9 mouse cellular contexts compared by ENCODE assay signal in genomic region chr9:120575748-120576661, GRCm38 (mm10). TPM values are rescaled to one million over a fixed set of nuclear protein-coding genes. Genes with fewer than 3 reads are reported as not detected.
DNase-seq lines count a peak whose midpoint lies in the region; ATAC-seq lines count a peak whose summit lies in the region.
"Had no signal": no experiment of that assay in that cellular context is flagged by ENCODE, and none has a peak within 500 bp of the region (broad histone marks: within the 10 kb centered on the region; RNA-seq: fewer than 3 reads in every experiment).

No protein-coding gene starts in this region.

- H3K4me3 ChIP-seq in heart, embryonic 11.5 days (ENCODE audit: low read depth, low read length): no peak overlapping the region
- H3K4me3 ChIP-seq in heart, embryonic 10.5 days: no peak overlapping the region
- no peak overlapping the region for H3K4me3 ChIP-seq in hindbrain, embryonic 14.5 days (replicated peaks; ENCODE audit: low read length)
- H3K4me3 ChIP-seq in midbrain, embryonic 11.5 days (ENCODE audit: low read depth, low read length): no peak overlapping the region

- no peak for ATAC-seq in heart, embryonic 11.5 days (replicated peaks; ENCODE audit: insufficient number of reproducible peaks, low FRiP score, low TSS enrichment)
- no peak for ATAC-seq in hindbrain, embryonic 14.5 days (ENCODE audit: low FRiP score)
- ATAC-seq in midbrain, embryonic 11.5 days (ENCODE audit: low FRiP score): no peak

- DNase-seq in heart, embryonic 10.5 days (ENCODE audit: low spot score): no peak
- DNase-seq in R1 (ENCODE audit: low read depth, low spot score): peak; percentile 84
- DNase-seq in hindbrain, embryonic 14.5 days (ENCODE audit: low spot score): no peak
- DNase-seq in midbrain, embryonic 11.5 days (ENCODE audit: low spot score, missing footprints): no peak
- DNase-seq in ovary, postnatal 14 days (ENCODE audit: low spot score): no peak
- no peak for DNase-seq in left cerebral cortex, adult 11 months (ENCODE audit: low spot score)
- no peak for DNase-seq in frontal cortex, postnatal 36 days (ENCODE audit: low spot score in 2 of 2)
- DNase-seq: cerebellum, postnatal 25 days had no signal

- 58% methylated on average over 6 of the region's 6 CpGs for WGBS in heart, embryonic 11.5 days (ENCODE audit: insufficient replicate concordance)
- WGBS in heart, embryonic 10.5 days: 49% methylated on average over 6 of the region's 6 CpGs
- 64% methylated on average over 6 of the region's 6 CpGs for whole genome bisulfite sequencing in hindbrain, embryonic 14.5 days
- WGBS in midbrain, embryonic 11.5 days: 59% methylated on average over 6 of the region's 6 CpGs

- H3K4me2 ChIP-seq in heart, embryonic 11.5 days: peak overlapping the region; percentile 93; the same call in 1 of the 2 replicates
- peak overlapping the region; percentile 83 for H3K4me2 ChIP-seq in hindbrain, embryonic 14.5 days (replicated peaks)
- H3K4me2 ChIP-seq in midbrain, embryonic 11.5 days: peak overlapping the region; percentile 90

- H3K9me3 ChIP-seq in heart, embryonic 11.5 days (replicated peaks; ENCODE audit: control insufficient read depth, low read length): no peaks in the 10 kb centered on the region
- no peaks in the 10 kb centered on the region for H3K9me3 ChIP-seq in heart, embryonic 10.5 days
- no peaks in the 10 kb centered on the region for H3K9me3 ChIP-seq in hindbrain, embryonic 14.5 days (ENCODE audit: control insufficient read depth, low read length)
- no peaks in the 10 kb centered on the region for H3K9me3 ChIP-seq in midbrain, embryonic 11.5 days (ENCODE audit: control insufficient read depth, low read length)

- H3K36me3 ChIP-seq in heart, embryonic 11.5 days (ENCODE audit: control insufficient read depth, insufficient read depth, low read length): peaks cover 21% of the 10 kb centered on the region
- H3K36me3 ChIP-seq in heart, embryonic 10.5 days: peaks cover 41% of the 10 kb centered on the region
- H3K36me3 ChIP-seq in hindbrain, embryonic 14.5 days (replicated peaks; ENCODE audit: control insufficient read depth, insufficient read depth): peaks cover 42% of the 10 kb centered on the region
- peaks cover 31% of the 10 kb centered on the region for H3K36me3 ChIP-seq in midbrain, embryonic 11.5 days (ENCODE audit: control insufficient read depth, insufficient read depth, low read length)

- H3K4me1 ChIP-seq in heart, embryonic 11.5 days (ENCODE audit: control insufficient read depth, insufficient read depth, low read length): peaks cover 12% of the 10 kb centered on the region
- peaks cover 26% of the 10 kb centered on the region for H3K4me1 ChIP-seq in heart, embryonic 10.5 days
- H3K4me1 ChIP-seq in hindbrain, embryonic 14.5 days (replicated peaks; ENCODE audit: control insufficient read depth, insufficient read depth, low read length): peaks cover 15% of the 10 kb centered on the region
- peaks cover 18% of the 10 kb centered on the region for H3K4me1 ChIP-seq in midbrain, embryonic 11.5 days (ENCODE audit: control insufficient read depth, insufficient read depth, low read length)

- no peaks in the 10 kb centered on the region for H3K27me3 ChIP-seq in heart, embryonic 11.5 days (ENCODE audit: control insufficient read depth, insufficient read depth, low read length)
- no peaks in the 10 kb centered on the region for H3K27me3 ChIP-seq in heart, embryonic 10.5 days (ENCODE audit: insufficient read depth, poor library complexity, severe bottlenecking)
- no peaks in the 10 kb centered on the region for H3K27me3 ChIP-seq in hindbrain, embryonic 14.5 days (ENCODE audit: control insufficient read depth, insufficient read depth, low read length)
- H3K27me3 ChIP-seq in midbrain, embryonic 11.5 days (ENCODE audit: control insufficient read depth, insufficient read depth, low read length): no peaks in the 10 kb centered on the region

- no peak overlapping the region for H3K27ac ChIP-seq in heart, embryonic 11.5 days (ENCODE audit: low read depth, low read length)
- H3K27ac ChIP-seq in heart, embryonic 10.5 days: no peak overlapping the region
- no peak overlapping the region for H3K27ac ChIP-seq in hindbrain, embryonic 14.5 days
- H3K27ac ChIP-seq in midbrain, embryonic 11.5 days (ENCODE audit: low read depth, low read length): no peak overlapping the region; the same call in 1 of the 2 replicates

- no peak overlapping the region for H3K9ac ChIP-seq in heart, embryonic 11.5 days (ENCODE audit: low read depth, low read length)
- no peak overlapping the region for H3K9ac ChIP-seq in hindbrain, embryonic 14.5 days
- no peak overlapping the region for H3K9ac ChIP-seq in midbrain, embryonic 11.5 days (ENCODE audit: low read length)

RNA-seq across cellular contexts. Expression of gene Rpl14, which starts 4.8 kb away (rescaled TPM):
- polyA plus RNA-seq in heart, embryonic 11.5 days (2014; fragmentation: Nextera tagmentation; extraction: Ambion mirVana): 644 and 729 TPM in 2 replicates
- 536 and 638 TPM in 2 replicates for polyA plus RNA-seq in heart, embryonic 10.5 days (2016; fragmentation: Nextera tagmentation; extraction: Ambion mirVana)
- 478 and 522 TPM in 2 replicates for polyA plus RNA-seq in hindbrain, embryonic 14.5 days (2014; fragmentation: Nextera tagmentation; extraction: Ambion mirVana)
- polyA plus RNA-seq in midbrain, embryonic 11.5 days (2014; fragmentation: Nextera tagmentation; extraction: Ambion mirVana): 871 and 903 TPM in 2 replicates

RNA-seq across cellular contexts. Expression of gene Entpd3, which starts 36.4 kb away (rescaled TPM):
- 0.20 and 0.66 TPM in 2 replicates for polyA plus RNA-seq in heart, embryonic 11.5 days (2014; fragmentation: Nextera tagmentation; extraction: Ambion mirVana)
- 0.14 and 0.15 TPM in 2 replicates for polyA plus RNA-seq in heart, embryonic 10.5 days (2016; fragmentation: Nextera tagmentation; extraction: Ambion mirVana)
- polyA plus RNA-seq in hindbrain, embryonic 14.5 days (2014; fragmentation: Nextera tagmentation; extraction: Ambion mirVana): 4.3 and 4.4 TPM in 2 replicates
- polyA plus RNA-seq in midbrain, embryonic 11.5 days (2014; fragmentation: Nextera tagmentation; extraction: Ambion mirVana): 0.21 and 0.25 TPM in 2 replicates
